Mouse (Mus musculus): Measurements from ENCODE around the gene Itih1.

Gene Itih1

DNA sequence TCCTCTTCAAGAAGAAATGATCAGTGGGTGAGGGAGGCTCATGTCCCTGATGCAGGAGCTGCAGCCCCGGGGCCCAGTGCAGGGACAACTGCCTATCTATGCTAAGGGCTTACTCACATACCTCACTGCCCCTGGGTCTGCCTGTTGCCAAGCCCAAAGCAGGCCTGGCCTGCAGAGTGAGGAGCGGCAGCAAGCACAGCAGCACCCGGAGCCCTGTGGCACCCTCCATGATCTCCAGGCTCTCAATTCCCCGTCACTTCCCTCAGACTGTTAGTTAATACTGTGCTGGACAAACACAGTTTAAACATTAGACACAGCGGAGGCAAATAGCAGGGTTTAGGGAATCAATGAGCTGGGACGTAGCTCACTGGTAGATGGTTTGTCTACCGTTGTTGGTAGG, at the start of gene Itih1:
Gene Itih1 (minus strand): TSS at position 252 of the 400 bp plus-strand sequence.
- no peak for DNase-seq (ENCODE audit: extremely low spot score)

DNA sequence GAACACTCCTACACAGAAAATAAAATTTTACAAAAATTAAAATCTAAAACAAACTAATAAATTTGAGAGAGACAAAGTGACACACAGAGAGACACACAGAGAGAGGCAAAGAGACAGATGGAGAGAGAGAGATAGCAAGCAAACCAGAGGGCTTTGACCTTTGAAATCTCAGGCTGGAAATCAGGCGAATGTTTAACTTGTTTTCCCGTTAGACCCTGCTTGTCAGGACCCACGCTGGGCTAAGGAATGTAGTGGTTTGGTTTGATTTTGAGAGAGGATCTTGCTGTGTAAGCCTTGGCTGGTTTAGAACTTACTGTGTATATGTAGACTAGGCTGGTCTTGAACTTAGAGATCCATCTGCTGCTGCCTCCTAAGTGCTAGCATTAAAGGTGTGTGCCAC, 33.1 kb upstream of the Itih1 start:
- DNase-seq (ENCODE audit: extremely low spot score) = no peak

DNA sequence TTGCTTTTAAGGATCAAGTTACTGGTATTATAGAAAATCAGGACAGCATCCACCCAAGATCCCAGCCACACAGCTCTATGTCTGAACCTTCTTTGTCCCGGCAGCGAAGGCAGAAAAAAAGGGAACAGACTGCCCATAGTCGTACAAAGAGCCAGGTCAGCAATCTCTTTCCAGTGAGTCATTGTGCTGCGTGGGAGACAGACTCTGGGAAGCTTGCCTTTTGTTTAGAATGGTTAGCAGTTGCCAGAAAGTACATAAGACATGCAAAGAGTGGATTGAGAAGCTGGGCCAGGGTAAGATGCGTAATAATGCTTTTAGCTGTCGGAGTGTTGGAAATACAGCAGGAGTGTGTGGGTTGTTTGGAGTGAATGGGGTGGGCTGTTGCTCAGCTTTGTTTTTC, 31.1 kb upstream of the Itih1 start:
- no peak for DNase-seq (ENCODE audit: extremely low spot score)

DNA sequence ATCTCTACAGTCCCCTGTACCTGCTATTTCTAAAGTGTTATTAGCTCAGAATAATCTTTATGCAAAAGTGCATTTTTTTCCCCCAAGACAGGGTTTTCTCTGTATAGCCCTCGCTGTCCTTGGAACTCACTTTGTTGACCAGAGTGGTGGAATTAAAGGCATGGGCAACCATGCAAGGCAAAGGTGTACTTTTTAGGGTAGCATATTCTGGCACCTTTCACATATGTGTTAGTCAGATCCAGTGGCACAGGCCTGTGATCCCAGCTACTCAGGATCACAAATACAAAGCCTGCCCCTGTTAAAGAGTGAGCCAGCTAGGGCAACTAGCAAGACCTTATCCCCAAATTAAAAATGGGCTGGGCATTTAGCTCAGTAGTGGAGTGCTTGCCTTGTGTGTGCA, 17.3 kb upstream of the Itih1 start:
- DNase-seq (ENCODE audit: extremely low spot score) = no peak

DNA sequence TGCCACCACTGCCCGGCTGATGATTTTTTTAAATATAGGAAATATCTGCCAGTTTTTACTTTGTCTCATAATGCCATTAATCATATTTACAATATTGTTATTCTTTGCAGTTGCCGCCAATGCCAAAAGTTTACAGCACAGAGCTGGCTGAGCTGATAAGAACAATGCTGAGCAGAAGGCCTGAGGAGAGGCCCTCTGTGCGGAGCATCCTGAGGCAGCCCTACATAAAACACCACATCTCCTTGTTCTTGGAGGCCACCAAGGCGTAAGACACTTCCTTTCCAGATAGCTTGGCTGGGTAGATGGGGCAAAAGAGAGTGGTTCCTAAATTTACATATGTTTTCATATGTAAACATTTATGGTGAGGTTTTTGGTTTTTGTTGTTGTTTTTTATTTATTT, 15.9 kb upstream of the Itih1 start:
- no peak for DNase-seq (ENCODE audit: extremely low spot score)

DNA sequence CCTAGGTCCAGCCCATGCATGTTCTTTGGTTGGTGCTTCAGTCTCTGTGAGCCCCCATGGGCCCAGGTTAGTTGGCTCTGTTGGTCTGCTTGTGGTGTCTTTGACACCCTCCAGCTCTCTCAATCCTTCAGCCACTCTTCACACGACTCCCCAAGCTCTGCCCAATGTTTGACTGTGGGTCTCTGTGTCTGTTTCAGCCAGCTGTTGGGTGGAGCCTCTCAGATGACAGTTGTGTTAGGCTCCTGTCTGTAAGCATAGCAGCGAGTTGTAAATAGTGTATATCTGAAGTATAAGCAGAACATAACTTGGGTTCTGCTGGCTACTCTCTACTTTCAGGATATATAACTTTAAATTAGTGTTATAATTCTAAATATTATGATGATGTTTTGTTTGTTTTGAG, 15.4 kb upstream of the Itih1 start:
- no peak for DNase-seq (ENCODE audit: extremely low spot score)

DNA sequence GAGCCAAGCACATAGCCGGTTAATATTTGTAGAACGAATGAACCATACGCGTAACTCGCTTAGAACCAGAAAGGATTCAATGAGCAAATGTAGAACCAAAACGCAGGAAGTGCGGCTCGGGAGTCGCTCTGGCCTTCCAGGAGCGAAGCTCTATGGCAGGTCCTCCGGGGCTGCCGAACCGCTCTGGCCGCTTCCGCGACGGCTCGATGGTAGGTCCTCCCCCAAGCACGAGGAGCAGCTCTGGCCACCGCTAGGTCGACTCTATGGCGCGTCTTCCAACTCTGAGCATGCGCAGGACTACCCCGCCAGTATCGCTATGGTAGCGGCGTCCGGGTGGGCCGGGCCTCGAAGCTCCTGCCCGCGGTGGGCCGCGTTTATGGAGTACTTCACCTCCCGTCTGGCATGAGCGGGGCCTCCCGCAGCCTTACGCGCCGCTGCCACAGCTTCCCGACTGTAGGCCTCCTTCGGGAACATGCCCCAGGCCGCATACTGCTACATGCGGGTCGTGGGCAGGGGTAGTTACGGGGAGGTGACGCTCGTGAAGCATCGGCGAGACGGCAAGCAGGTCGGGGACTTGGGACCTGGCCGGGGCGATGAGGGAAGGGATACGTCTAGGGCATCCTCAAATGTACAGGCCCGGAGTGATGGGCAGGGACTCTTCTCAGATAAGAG, 8.2 kb upstream of the Itih1 start, which contains the start of gene Nek4:
Gene Nek4 (plus strand): TSS at position 224 of the 672 bp plus-strand sequence.
- peak; percentile 96 for DNase-seq (ENCODE audit: extremely low spot score)

DNA sequence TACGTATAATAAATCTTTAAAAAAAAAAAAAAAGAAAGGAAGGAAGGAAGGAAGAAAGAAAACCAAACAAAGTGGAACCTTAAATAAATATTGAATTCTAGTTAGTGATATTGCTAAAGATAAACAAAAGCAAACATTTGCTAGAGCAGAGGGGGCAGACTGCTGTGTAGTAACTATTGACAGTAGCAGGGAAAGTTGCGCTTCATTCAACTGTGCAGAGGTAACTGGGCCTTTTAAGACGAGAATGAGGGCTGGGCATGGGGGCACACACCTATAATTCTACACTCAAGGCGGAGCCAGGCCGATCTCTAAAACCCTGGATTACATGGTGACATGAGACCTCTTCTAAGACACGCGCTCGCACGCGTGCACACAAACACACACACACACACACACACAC, 6.9 kb upstream of the Itih1 start:
- no peak for DNase-seq (ENCODE audit: extremely low spot score)

DNA sequence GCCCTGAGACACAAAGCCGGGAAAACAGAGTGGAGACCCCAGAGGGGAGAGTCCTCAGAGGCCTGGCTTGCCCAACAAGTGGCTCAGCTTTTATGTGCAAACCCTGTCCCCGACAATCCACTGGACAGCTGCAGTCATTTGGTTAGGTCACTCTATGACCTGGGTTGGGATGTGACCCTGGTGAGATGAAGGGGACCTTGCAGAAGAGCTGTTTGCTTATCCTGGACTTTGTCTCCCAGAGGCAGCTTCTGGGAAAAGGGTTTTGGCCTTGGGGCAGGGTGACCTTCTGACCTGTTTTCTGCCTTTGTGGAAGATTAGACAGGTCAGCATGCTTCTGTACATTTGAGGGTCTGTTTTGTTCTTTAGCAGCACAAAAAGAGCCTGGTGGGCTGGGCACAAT, 1.7 kb upstream of the Itih1 start:
- no peak for DNase-seq (ENCODE audit: extremely low spot score)

DNA sequence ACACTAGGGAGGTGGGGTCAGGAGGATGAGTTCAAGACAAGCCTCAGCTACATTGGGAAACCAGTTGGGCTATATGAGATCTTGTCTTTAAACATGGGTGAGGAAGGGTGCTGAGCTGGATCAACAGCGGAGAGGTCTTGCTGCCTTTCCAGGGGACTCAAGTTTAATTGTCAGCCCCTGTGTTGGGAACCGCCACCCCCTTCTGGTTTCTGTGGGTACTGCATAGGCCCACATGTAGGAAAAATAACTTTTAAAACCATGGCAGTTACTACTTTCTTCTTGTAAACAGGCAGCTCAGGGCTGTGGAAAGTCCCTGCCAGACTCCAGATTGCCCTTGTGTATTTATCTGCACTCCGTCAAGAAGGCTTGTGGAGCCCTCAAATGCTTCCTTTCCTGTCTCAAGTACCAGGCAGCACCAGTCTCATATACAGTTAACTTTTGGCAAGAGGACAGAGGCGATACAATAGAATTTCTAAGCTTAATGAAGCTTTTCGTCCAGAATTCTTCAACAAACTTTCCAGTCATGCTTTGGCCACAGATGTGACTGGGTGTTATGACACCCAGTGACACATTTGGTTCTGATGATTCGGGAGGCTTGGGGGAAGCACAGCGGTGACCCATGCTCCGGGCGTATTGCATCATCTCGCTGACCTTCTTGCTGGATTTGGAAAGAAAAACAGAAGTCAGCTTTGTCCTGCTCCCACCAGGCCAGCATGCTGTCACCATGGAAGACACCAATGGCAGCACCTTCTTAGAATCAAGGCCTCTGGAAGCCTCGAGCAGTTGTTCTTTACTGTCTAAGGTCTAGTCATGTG, 978 bp upstream of the Itih1 start:
- DNase-seq (ENCODE audit: extremely low spot score) = peak; percentile 42

DNA sequence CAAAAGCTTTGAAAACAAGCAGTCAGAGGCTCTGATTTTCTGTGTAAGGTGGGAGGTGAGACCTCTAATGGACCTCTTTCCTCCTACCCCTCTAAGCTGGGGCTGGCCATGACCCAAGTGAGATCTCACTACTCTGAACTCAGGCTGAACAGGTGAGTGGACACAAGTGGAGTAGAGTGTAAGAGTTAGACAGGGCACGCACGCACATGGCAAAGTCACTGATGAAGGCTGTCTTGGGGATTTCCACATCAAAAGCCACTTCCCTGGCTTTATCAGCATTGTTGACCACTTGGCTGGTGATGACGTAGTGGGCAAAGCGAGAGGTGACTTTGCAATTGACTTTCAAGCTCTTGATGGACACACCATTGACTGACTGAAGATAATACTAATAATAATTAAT, 835 bp downstream of the Itih1 start:
- DNase-seq (ENCODE audit: extremely low spot score) = no peak

DNA sequence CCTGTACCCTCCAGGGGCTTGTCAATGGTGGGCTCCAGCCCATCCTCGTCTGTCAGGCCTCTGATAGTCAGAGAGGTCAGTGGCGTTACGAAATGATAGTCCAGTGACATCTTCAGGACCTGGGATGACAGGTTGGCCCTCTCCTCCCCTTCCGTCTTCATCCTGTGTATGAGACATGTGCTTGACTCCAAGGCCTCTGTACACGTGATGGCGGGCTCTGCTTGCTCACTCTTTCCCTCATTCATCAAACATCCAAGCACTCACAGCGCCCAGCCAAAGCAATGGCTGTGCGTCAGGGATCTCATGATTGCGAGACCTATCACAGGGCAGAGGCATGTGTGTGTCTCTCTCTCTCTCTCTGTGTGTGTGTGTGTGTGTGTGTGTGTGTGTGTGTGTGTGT, 9.7 kb downstream of the Itih1 start:
- DNase-seq (ENCODE audit: extremely low spot score) = no peak

DNA sequence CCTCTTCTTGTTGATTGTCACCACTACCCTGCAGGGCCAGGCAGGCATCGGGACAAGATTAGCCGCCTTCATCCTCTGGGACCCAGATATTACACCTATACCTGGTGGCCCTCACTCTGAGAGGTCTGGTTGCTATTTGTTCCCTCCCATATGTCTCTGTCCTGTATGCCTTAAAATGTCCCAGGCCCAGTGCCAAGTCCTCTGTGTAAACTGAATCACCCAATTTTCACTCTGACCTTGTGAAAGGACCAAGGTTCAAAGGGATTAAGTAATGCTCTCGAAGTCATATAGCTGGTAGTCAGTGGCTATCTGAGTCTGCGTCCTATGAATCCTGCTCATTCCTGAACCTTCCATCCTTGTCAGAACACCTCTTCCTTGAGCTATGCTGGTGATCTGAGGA, 12.7 kb downstream of the Itih1 start:
- no peak for DNase-seq (ENCODE audit: extremely low spot score)

DNA sequence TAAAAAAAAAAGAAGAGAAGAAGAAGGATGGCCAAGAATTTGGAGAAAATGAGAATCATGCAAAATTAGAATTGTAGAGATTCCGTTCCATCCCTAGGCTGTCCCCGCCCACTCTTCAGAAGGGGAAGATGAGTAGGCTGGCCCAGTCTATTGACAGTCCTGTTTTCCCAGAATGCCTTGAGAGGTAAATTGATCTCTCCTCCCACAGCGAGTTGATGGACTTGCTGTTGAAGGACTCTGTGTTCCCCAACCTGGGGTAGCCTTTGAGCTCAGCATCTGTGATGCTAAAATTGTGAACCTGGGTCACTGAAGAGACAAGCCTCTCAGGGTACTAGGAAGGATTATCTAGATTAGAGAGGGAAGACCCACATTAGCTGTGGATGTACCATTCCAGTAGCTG, 17.6 kb downstream of the Itih1 start:
- DNase-seq (ENCODE audit: extremely low spot score) = no peak

DNA sequence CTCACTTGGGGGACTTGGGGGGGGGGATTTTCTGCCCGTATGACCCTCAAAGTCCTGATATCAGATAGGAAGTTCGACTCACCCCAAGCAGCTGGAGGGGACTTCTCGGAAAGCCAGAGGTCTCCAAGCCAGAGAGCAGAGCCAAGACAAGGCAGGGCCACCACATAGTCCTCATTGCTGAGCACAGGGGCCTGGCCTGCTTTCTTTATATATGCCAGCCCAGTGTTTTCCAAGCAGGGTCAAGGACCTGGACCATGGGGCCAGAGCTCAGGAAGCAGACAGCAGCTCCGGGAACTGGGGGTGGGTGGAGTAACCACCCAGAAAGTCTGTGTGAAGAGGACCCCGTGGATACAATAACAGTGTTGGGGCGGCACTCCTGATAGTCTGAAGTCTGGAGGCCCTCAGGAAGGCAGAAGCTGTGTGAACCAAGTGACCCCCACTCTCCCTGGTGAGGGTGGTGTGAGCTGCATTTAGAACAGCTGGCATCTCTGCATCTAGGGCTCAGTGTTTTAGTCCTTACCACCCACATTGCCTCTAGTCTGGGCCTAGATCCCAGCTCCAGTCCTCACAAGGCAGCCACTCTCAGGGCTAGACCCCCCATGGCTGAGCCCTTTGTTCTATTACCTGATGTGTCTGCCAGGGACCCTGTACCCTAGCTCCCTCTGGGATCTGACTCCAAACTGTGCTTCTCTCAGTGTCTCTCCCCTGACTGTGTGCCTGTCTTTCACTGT, 19.5 kb downstream of the Itih1 start, which contains the start of gene Itih3:
Gene Itih3 (minus strand): TSS at position 386 of the 731 bp plus-strand sequence.
- DNase-seq (ENCODE audit: extremely low spot score) = no peak

DNA sequence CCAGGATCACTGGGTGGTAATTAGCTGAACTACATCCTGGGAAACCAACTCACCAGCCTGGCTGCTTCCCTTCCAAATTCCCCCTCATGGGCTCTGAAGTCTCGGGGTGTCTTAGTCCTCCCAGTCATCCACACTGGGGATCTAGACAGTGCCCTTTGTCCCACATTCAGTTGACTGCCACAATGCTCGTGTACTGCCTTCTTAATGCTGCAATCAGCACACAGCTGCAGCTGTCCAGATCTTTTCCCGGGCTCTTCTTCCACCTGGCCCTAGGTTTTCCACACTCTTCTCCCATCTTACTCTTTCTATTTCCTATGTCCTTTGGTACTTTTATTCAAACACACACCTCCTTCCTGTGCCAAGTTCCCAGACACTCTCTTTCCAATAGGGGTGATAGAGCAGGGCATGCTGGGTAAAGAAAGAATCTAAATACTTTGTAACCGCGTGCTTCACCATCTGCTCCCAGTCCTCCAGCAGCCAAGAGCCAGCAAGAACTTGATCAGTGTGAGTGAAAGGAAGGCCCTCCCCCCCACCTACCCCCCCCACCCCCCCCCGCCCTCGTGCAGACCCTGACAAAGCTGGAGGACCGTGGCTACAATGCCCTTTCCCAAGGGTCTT, 20.9 kb downstream of the Itih1 start:
- DNase-seq (ENCODE audit: extremely low spot score) = no peak

DNA sequence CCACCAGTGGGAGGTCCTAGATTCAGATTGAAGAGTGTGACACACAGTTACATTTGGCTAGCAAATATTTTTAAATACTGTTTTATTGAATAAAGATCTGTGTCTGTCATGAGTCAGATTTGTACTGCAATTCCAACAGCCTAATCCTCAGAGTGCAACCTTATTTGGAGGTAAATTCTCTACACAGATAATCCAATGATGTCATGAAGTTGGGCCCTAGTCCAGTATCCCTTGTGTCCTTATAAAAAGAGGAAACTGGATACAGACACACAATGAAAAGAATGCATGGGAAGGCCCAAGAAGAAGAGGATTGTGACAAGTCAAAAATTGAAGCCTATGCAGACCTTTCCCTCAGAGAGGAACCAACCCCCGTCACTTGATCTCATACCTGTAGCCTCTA, 26.6 kb downstream of the Itih1 start:
- DNase-seq (ENCODE audit: extremely low spot score) = no peak

DNA sequence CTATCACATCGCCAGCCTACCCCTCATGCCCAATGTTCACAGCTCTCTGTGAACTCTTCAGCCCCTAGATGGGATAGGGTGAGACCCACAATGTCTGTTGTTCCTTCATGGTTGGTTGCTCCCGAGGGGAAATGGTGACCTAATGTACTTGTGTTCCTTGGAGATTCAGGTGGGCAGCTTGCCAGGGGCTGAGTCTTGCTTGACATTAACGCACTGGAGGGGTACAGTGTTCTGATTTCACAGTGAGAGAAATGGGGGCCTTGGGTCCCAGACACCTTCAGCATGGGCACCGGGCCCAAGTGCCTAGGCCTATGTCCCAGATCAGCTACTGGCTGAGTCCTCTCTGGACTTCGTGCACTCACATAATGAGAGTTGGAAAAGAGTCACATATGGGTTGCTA, 29.7 kb downstream of the Itih1 start:
- no peak for DNase-seq (ENCODE audit: extremely low spot score)

DNA sequence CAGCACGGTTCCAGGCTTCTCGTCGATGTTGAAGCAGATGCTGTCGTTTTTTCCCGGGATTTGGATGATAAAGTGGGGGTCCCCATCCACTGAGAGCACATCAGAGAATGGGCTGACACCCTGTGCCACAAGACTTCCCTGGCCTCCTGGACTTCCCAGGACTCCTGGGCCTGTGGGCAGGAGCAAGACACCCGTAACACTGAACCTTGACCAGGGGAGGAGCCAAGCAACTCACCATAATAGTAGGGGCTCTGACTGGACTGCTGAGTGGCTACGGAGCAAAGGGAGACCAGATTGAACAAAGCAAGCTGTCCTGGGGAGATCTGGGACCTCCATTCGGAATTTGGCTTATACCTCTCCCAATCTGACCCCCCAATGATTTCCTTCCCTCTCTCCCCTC, 30.4 kb downstream of the Itih1 start:
- DNase-seq (ENCODE audit: extremely low spot score) = no peak

DNA sequence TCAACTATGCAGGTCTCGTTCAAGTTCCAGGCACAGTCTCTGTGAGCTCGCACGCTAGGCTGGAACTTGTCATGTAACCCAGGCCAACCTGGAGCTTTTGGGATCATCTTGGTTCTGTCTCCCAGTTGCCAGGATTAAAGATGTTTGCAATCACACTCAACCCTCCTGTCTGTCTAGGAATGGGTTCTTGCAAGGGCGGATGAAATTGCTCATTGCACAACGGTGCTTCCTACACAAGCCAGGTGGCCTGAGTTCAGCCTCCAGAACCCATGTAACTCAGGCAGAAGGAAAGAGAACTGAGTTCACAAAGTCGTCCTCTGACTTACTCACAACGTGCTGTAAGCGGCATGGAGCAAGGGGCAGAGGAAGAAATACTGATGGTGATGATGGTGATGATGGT, 31.9 kb downstream of the Itih1 start:
- no peak for DNase-seq (ENCODE audit: extremely low spot score)

DNA sequence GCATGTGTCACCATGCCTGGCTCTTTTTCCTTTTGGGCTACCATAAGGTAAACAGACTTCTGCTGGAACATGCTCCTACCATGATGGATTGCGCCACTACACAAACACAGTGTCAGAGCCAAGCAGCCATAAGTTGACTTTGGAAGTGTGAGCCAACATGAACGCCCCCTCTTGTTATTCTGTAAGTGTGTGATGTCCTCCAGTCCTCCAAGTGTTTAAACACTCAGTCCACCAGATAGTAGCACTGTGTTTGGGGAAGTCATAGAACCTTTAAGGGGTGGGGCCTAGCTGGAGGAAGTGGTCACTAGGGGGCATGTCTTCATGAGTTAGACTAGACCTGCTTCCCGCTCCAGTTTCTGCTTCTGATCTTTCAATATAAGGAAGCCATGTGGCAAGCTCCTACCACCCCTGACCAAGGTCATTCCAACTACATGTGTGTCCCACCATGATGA, 35.2 kb downstream of the Itih1 start:
- no peak for DNase-seq (ENCODE audit: extremely low spot score)

DNA sequence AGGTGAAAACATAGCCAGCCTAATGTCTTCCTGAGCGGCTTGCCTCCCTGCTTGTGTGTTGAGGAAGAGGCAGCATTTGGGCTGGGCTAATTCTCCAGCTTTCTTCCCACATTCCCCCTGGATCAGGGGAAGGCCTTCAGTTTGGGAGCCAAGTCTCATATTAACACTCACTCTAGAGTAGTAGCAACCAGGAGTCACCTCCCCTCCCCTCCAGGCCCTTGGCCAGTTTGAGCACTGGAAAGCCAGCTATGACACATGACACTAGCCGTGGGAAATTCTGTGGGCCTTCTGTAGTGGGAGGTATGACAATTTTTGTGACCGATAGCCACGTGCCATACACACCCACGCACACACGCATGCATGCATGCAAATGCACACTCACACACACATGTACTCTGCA, 37.1 kb downstream of the Itih1 start:
- no peak for DNase-seq (ENCODE audit: extremely low spot score)
